Mouse (Mus musculus) G1E (cell line): ENCODE measurements around the gene Hist1h2bj.

Experiments used
- CTCF ChIP-seq: IDR thresholded peaks from 2 replicates; pipeline ENCODE4 v1.5.1; 2012; ENCODE audit warnings: low read depth, low read length, inconsistent platforms, mixed read lengths
- GATA1 ChIP-seq: IDR thresholded peaks from 2 replicates; pipeline ENCODE4 v1.6.1; 2012; ENCODE audit warnings: borderline replicate concordance, low read length, inconsistent platforms, mixed read lengths

GRCm38 (mm10) chr13:22015479-22016450 lies 27.2 kb upstream of the Hist1h2bj start:
- TF ChIP-seq CTCF (no peak), GATA1 (no peak)
